Mouse (Mus musculus): Measurements from ENCODE around the gene Zfp365. TPM values are rescaled to one million over a fixed set of nuclear protein-coding genes. Genes with fewer than 3 reads are reported as not detected.

Gene Zfp365
- polyA plus RNA-seq, 1 experiment from 2014 or later: 1.3 TPM

DNA sequence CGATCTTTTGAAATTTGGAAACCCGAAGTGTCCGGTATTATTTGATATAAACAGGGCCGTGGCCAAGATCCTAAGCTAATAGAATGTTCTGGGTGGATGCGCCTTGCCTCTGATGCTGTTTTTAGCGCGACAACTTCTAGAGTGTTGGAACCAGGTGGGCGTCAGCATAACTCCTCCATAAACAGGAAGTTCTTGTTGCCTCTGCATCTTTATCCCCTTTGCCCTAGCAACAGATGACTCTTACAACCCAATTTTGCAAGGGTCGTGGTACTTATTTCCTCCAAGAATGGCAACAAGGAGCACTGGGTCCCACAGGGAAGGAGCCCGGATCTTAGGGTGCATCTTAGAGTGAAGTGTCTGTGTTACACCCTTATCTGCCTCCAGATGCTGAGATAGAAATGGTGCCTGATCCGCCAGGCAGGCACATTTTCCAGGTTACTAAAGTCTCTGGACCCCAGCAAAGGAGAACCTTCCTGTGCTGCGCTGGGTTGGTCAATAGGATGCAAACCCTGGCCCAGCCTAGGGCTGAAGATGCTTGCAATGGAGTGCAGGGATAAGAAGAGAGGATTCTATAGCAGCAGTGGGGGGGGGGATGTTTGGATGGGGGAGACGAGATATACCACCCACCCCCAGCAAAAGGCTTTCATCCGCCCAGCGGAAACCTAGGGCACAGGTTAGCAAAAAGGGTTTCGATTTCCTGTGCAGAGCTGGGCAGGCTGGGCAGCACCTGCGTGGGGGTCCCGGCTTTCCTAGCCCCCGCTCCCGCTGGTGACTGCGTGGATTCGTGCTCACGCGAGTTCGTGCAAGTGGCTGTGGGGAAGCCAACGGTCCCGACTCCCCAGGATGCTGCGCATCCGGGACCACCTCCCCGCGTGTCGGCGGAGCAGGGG is 770 bp downstream of the Zfp365 start:
- H3K27ac ChIP-seq (ENCODE audit: low read length): no peak overlapping the region

DNA sequence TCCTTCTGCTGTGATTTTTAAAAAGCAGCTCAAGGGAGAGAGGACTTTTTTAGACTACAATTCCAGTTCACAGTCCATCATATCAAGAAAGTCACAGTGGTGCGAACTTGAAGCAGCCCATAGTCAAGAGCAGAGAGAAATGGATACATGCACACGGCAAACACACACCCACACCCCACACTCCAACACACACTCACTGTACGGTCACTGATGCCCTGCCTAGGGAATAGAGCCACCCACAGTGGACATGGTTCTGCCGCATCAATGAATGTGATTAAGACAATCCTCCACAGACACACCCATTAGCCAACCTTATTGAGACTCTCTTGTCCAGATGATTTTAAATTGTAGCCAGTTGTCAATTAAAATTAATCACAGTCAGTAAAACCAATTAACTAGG is 4.5 kb downstream of the Zfp365 start:
- H3K27me3 ChIP-seq (ENCODE audit: control insufficient read depth, insufficient read depth, low read length): 0 out of 2 replicates have a peak, but pooled peaks cover 2% of the 10 kb centered on the region
- no peak overlapping the region for H3K4me3 ChIP-seq (replicated peaks; ENCODE audit: low read length)
- H3K9me3 ChIP-seq (replicated peaks; ENCODE audit: control insufficient read depth, low read length): no peaks in the 10 kb centered on the region
- ATAC-seq (ENCODE audit: insufficient read depth, low FRiP score): no peak
- H3K4me1 ChIP-seq (ENCODE audit: control insufficient read depth, insufficient read depth, low read length): no peaks in the 10 kb centered on the region
- no peak overlapping the region for H3K27ac ChIP-seq (ENCODE audit: low read length)
- H3K36me3 ChIP-seq (ENCODE audit: control insufficient read depth, insufficient read depth, low read length): no peaks in the 10 kb centered on the region
- 95% methylated on average over 4 of the region's 4 CpGs for WGBS
- no peak overlapping the region for H3K4me2 ChIP-seq (ENCODE audit: low read depth, low read length)
- H3K9ac ChIP-seq (ENCODE audit: low read length): no peak overlapping the region

More for the DNA sequence above, 770 bp downstream of the Zfp365 start:
- Histone ChIP-seq H3K27me3 (ENCODE audit: control insufficient read depth, insufficient read depth, low read length) (0 out of 2 replicates have a peak, but pooled peaks cover 2% of the 10 kb centered on the region), H3K4me2 (ENCODE audit: low read depth, low read length) (peak overlapping the region; percentile 87), H3K4me1 (ENCODE audit: control insufficient read depth, insufficient read depth, low read length) (no peaks in the 10 kb centered on the region), H3K36me3 (ENCODE audit: control insufficient read depth, insufficient read depth, low read length) (no peaks in the 10 kb centered on the region), H3K9me3 (replicated peaks; ENCODE audit: control insufficient read depth, low read length) (no peaks in the 10 kb centered on the region), H3K9ac (ENCODE audit: low read length) (peak overlapping the region; percentile 65), H3K4me3 (replicated peaks; ENCODE audit: low read length) (peak overlapping the region; percentile 53)
- ATAC-seq (ENCODE audit: insufficient read depth, low FRiP score): 0 out of 2 replicates have a peak, but pooled peaks have one; percentile 11
- WGBS: 20% methylated on average over 33 of the region's 33 CpGs

- Histone ChIP-seq H3K4me3 (replicated peaks; ENCODE audit: low read length) (no peak overlapping the region), H3K27ac (ENCODE audit: low read length) (no peak overlapping the region), H3K4me1 (ENCODE audit: control insufficient read depth, insufficient read depth, low read length) (no peaks in the 10 kb centered on the region), H3K9ac (ENCODE audit: low read length) (no peak overlapping the region), H3K4me2 (ENCODE audit: low read depth, low read length) (no peak overlapping the region), H3K36me3 (ENCODE audit: control insufficient read depth, insufficient read depth, low read length) (no peaks in the 10 kb centered on the region), H3K9me3 (replicated peaks; ENCODE audit: control insufficient read depth, low read length) (no peaks in the 10 kb centered on the region), H3K27me3 (ENCODE audit: control insufficient read depth, insufficient read depth, low read length) (0 out of 2 replicates have a peak, but pooled peaks cover 2% of the 10 kb centered on the region)
- ATAC-seq (ENCODE audit: insufficient read depth, low FRiP score): no peak
- WGBS: 83% methylated on average over 2 of the region's 2 CpGs
Measured at GRCm38 (mm10) chr10:67906926-67907325, 5.5 kb downstream of the Zfp365 start.

- H3K4me1 ChIP-seq (ENCODE audit: control insufficient read depth, insufficient read depth, low read length): no peaks in the 10 kb centered on the region
- 0 out of 2 replicates have a peak, but pooled peaks cover under 1% of the 10 kb centered on the region for H3K27me3 ChIP-seq (ENCODE audit: control insufficient read depth, insufficient read depth, low read length)
- ATAC-seq (ENCODE audit: insufficient read depth, low FRiP score): no peak
- H3K9ac ChIP-seq (ENCODE audit: low read length): no peak overlapping the region
- H3K4me2 ChIP-seq (ENCODE audit: low read depth, low read length): no peak overlapping the region
- no peaks in the 10 kb centered on the region for H3K36me3 ChIP-seq (ENCODE audit: control insufficient read depth, insufficient read depth, low read length)
- H3K4me3 ChIP-seq (replicated peaks; ENCODE audit: low read length): no peak overlapping the region
- 79% methylated on average over 4 of the region's 4 CpGs for WGBS
- no peak overlapping the region for H3K27ac ChIP-seq (ENCODE audit: low read length)
- no peaks in the 10 kb centered on the region for H3K9me3 ChIP-seq (replicated peaks; ENCODE audit: control insufficient read depth, low read length)
Measured at GRCm38 (mm10) chr10:67906063-67906462, 6.4 kb downstream of the Zfp365 start.

GRCm38 (mm10) chr10:67903387-67903786 is 9.1 kb downstream of the Zfp365 start:
- Histone ChIP-seq H3K4me2 (ENCODE audit: low read depth, low read length) (no peak overlapping the region), H3K27me3 (ENCODE audit: control insufficient read depth, insufficient read depth, low read length) (no peaks in the 10 kb centered on the region), H3K27ac (ENCODE audit: low read length) (no peak overlapping the region), H3K9me3 (replicated peaks; ENCODE audit: control insufficient read depth, low read length) (no peaks in the 10 kb centered on the region), H3K36me3 (ENCODE audit: control insufficient read depth, insufficient read depth, low read length) (no peaks in the 10 kb centered on the region), H3K4me3 (replicated peaks; ENCODE audit: low read length) (no peak overlapping the region), H3K4me1 (ENCODE audit: control insufficient read depth, insufficient read depth, low read length) (no peaks in the 10 kb centered on the region), H3K9ac (ENCODE audit: low read length) (no peak overlapping the region)
- 62% methylated on average over 7 of the region's 7 CpGs for WGBS
- ATAC-seq (ENCODE audit: insufficient read depth, low FRiP score): no peak

GRCm38 (mm10) chr10:67901179-67901578 is 11.3 kb downstream of the Zfp365 start:
- 46% methylated on average over 5 of the region's 5 CpGs for WGBS
- H3K27ac ChIP-seq (ENCODE audit: low read length): no peak overlapping the region
- H3K36me3 ChIP-seq (ENCODE audit: control insufficient read depth, insufficient read depth, low read length): no peaks in the 10 kb centered on the region
- no peak for ATAC-seq (ENCODE audit: insufficient read depth, low FRiP score)
- H3K9me3 ChIP-seq (replicated peaks; ENCODE audit: control insufficient read depth, low read length): no peaks in the 10 kb centered on the region
- H3K4me2 ChIP-seq (ENCODE audit: low read depth, low read length): no peak overlapping the region
- no peaks in the 10 kb centered on the region for H3K27me3 ChIP-seq (ENCODE audit: control insufficient read depth, insufficient read depth, low read length)
- no peak overlapping the region for H3K4me3 ChIP-seq (replicated peaks; ENCODE audit: low read length)
- no peak overlapping the region for H3K9ac ChIP-seq (ENCODE audit: low read length)
- no peaks in the 10 kb centered on the region for H3K4me1 ChIP-seq (ENCODE audit: control insufficient read depth, insufficient read depth, low read length)

DNA sequence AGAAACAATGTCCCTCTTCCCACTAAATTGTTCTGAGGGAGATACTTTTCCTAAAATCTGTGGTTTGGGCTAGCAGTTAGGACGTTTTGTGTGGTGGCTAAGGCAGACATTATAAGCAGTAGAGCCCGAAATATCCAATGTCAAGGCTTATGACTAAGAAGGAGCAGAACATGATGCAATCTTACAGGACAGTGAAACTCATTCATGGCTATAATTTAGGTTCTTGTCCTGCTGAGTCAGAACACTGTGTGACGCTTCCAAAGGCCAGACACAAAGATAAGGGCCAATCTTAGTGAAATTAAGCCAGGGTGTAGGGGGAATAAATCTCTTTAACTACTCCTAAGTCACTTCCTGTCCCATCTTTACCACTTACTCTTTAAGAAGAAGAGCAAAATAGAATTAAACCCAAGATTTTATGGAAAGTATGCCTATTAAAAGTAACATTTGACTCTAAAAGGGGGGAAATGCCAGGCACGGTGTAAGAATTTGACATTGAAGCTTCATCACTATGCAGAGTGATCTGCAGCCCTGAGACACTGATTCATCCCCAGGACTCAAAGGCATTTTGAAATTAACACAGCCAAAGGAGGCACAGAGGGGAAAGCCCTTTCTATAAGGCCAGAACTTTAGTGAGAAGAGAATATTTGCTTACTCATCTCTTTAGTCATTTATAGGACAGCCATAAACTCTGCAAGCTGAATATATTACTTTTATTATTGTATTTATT is 13.3 kb downstream of the Zfp365 start:
- Histone ChIP-seq H3K4me3 (replicated peaks; ENCODE audit: low read length) (no peak overlapping the region), H3K27ac (ENCODE audit: low read length) (no peak overlapping the region), H3K36me3 (ENCODE audit: control insufficient read depth, insufficient read depth, low read length) (no peaks in the 10 kb centered on the region), H3K9ac (ENCODE audit: low read length) (no peak overlapping the region), H3K4me1 (ENCODE audit: control insufficient read depth, insufficient read depth, low read length) (no peaks in the 10 kb centered on the region), H3K9me3 (replicated peaks; ENCODE audit: control insufficient read depth, low read length) (no peaks in the 10 kb centered on the region), H3K27me3 (ENCODE audit: control insufficient read depth, insufficient read depth, low read length) (no peaks in the 10 kb centered on the region), H3K4me2 (ENCODE audit: low read depth, low read length) (no peak overlapping the region)
- ATAC-seq (ENCODE audit: insufficient read depth, low FRiP score): no peak
- WGBS: 71% methylated on average over 4 of the region's 4 CpGs

- Histone ChIP-seq H3K36me3 (ENCODE audit: control insufficient read depth, insufficient read depth, low read length) (no peaks in the 10 kb centered on the region), H3K4me2 (ENCODE audit: low read depth, low read length) (no peak overlapping the region), H3K4me1 (ENCODE audit: control insufficient read depth, insufficient read depth, low read length) (no peaks in the 10 kb centered on the region), H3K9ac (ENCODE audit: low read length) (no peak overlapping the region), H3K9me3 (replicated peaks; ENCODE audit: control insufficient read depth, low read length) (no peaks in the 10 kb centered on the region), H3K27ac (ENCODE audit: low read length) (no peak overlapping the region), H3K27me3 (ENCODE audit: control insufficient read depth, insufficient read depth, low read length) (no peaks in the 10 kb centered on the region), H3K4me3 (replicated peaks; ENCODE audit: low read length) (no peak overlapping the region)
- no peak for ATAC-seq (ENCODE audit: insufficient read depth, low FRiP score)
- 90% methylated on average over 9 of the region's 9 CpGs for WGBS
Measured at GRCm38 (mm10) chr10:67898355-67898935, 14.0 kb downstream of the Zfp365 start.

- H3K27me3 ChIP-seq (ENCODE audit: control insufficient read depth, insufficient read depth, low read length): no peaks in the 10 kb centered on the region
- H3K4me2 ChIP-seq (ENCODE audit: low read depth, low read length): no peak overlapping the region
- no peaks in the 10 kb centered on the region for H3K9me3 ChIP-seq (replicated peaks; ENCODE audit: control insufficient read depth, low read length)
- no peak overlapping the region for H3K27ac ChIP-seq (ENCODE audit: low read length)
- no peaks in the 10 kb centered on the region for H3K36me3 ChIP-seq (ENCODE audit: control insufficient read depth, insufficient read depth, low read length)
- H3K9ac ChIP-seq (ENCODE audit: low read length): no peak overlapping the region
- H3K4me1 ChIP-seq (ENCODE audit: control insufficient read depth, insufficient read depth, low read length): no peaks in the 10 kb centered on the region
- WGBS: 85% methylated on average over 6 of the region's 6 CpGs
- no peak for ATAC-seq (ENCODE audit: insufficient read depth, low FRiP score)
- no peak overlapping the region for H3K4me3 ChIP-seq (replicated peaks; ENCODE audit: low read length)
Measured at GRCm38 (mm10) chr10:67897281-67897680, 15.2 kb downstream of the Zfp365 start.
